Mouse (Mus musculus) intestine, embryonic 16.5 days (tissue): ENCODE results near the gene Gzmk. TPM values are rescaled to one million over a fixed set of nuclear protein-coding genes. Genes with fewer than 3 reads are reported as not detected.
"Not testable (repeated sequence)": the region's sequence is repeated elsewhere in the genome, so short reads cannot be mapped to it uniquely, and the experiment has no call there.

Source experiments
- ATAC-seq: fragments of 200-750 bp; cut with Nextera tagmentation; 2 replicates; pipeline ENCODE4 v1.8.0; 2017; ENCODE audit warnings: moderate TSS enrichment, moderate library complexity
- H3K27ac ChIP-seq: fragments of 300-500 bp; sonication (generic); 2 replicates; pipeline ENCODE4 v1.5.1; 2014; ENCODE audit warnings: mild to moderate bottlenecking, low read length
- H3K27me3 ChIP-seq: fragments of 300-500 bp; sonication (generic); replicated peaks from 2 replicates; pipeline ENCODE4 v1.6.1; 2014; ENCODE audit warnings: low read length, control low read depth, mixed read lengths; ENCODE audit not compliant: control insufficient read depth, insufficient read depth
- H3K36me3 ChIP-seq: fragments of 300-500 bp; sonication (generic); 2 replicates; pipeline ENCODE4 v1.6.1; 2014; ENCODE audit warnings: low read length, control low read depth; ENCODE audit not compliant: control insufficient read depth, insufficient read depth
- H3K4me1 ChIP-seq: fragments of 300-500 bp; sonication (generic); 2 replicates; pipeline ENCODE4 v1.6.1; 2014; ENCODE audit warnings: low read length, control low read depth, mixed read lengths; ENCODE audit not compliant: control insufficient read depth, insufficient read depth
- H3K4me2 ChIP-seq: fragments of 300-500 bp; sonication (generic); 2 replicates; pipeline ENCODE4 v1.6.1; 2014; ENCODE audit warnings: low read depth, low read length, control low read depth
- H3K4me3 ChIP-seq: fragments of 300-500 bp; sonication (generic); 2 replicates; pipeline ENCODE4 v1.5.1; 2014; ENCODE audit warnings: mild to moderate bottlenecking, low read length
- H3K9ac ChIP-seq: fragments of 300-500 bp; sonication (generic); 2 replicates; pipeline ENCODE4 v1.6.1; 2014; ENCODE audit warnings: low read depth, low read length
- H3K9me3 ChIP-seq: fragments of 300-500 bp; sonication (generic); 2 replicates; pipeline ENCODE4 v1.6.1; 2016; ENCODE audit warnings: low read length, control low read depth; ENCODE audit not compliant: control insufficient read depth
- WGBS: fragments of 180-500 bp; shearing (Covaris S2); extraction: QIAGEN DNeasy Blood & Tissue Kit; methylation state at CpG from one replicate; pipeline ENCODE4 v1.1.7; 2014; 5-methylcytosine and 5-hydroxymethylcytosine counted together
- polyA plus RNA-seq: library from polyadenylated mRNA; unstranded; fragments of >200 nt; fragmentation: Nextera tagmentation; extraction: Ambion mirVana; gene quantifications from 2 replicates; pipeline ENCODE4 v1.2.1, GENCODE M21; 2015

The Gzmk gene
- polyA plus RNA-seq, 1 experiment from 2014 or later, result not detected

DNA sequence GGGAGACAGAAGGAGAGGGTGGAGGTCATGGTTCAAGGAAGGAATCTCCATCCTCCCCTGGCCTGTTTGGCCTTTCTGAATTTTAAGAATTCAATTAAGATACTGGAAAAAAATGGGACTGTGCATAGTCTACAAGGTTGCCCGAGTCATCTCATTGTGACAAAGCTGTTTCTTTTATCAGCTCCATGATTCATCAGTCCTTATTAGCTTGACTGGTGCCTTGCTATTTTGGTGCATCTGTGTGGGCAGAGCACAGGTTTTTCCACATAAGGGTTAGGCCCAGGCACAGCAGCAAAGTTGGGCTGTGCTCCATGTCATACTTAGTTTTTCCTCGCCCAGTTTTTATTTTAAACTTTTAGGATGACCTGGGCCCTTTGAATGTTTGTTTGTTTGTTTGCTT lies 31.1 kb upstream of the Gzmk start:
- Histone ChIP-seq H3K36me3 (no peaks in the 10 kb centered on the region), H3K4me1 (no peaks in the 10 kb centered on the region), H3K9ac (no peak overlapping the region), H3K9me3 (no peaks in the 10 kb centered on the region), H3K4me3 (no peak overlapping the region), H3K27ac (no peak overlapping the region), H3K4me2 (no peak overlapping the region), H3K27me3 (no peaks in the 10 kb centered on the region)
- 92% methylated on average over 2 of the region's 2 CpGs for WGBS
- ATAC-seq, result no peak

DNA sequence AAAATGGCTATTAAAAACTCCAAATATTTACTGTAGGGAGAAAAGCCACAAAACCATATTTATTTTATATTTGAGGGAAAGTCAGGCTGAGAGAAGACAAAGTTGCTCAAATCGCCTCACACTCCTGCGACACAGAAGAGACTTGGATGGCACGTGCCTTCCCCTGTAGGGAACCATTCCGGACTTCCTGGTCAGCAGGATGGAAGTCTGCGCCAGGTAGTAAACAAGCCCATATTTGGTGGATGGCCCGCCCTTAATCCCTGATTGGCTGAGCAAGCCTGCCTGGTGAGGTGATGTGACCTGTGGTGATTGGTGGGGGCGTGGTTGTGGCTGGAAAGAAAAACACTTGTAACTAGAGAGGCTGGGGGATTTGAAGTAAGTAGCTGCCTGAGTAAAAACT lies 26.9 kb upstream of the Gzmk start:
- H3K36me3 ChIP-seq, H3K27ac ChIP-seq, H3K4me2 ChIP-seq, ATAC-seq, H3K4me3 ChIP-seq, H3K9ac ChIP-seq, H3K4me1 ChIP-seq, H3K27me3 ChIP-seq, H3K9me3 ChIP-seq: not testable (repeated sequence)
- 76% methylated on average over 7 of the region's 7 CpGs for WGBS

DNA sequence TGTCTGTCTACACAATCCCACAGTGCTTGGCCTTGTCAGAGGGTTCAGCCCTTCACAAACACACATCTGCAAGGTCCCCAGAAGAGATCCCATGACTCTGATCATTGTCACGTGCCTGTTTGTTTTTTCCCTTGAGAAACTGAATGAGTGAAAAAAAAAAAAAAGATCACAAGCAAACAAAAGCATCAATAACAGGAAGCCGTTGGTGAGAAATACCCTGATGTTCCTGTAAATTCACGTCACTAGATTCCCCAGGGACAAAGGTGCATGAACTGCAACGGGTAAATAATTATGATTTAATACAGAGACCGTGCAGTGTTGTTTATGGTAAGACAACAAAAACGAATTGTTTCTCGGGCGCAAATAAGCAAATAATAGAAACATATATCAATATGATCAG lies 19.3 kb upstream of the Gzmk start:
- no peak for ATAC-seq
- Histone ChIP-seq H3K4me1 (no peaks in the 10 kb centered on the region), H3K27me3 (no peaks in the 10 kb centered on the region), H3K9ac (no peak overlapping the region), H3K4me2 (no peak overlapping the region), H3K36me3 (no peaks in the 10 kb centered on the region), H3K4me3 (no peak overlapping the region), H3K9me3 (no peaks in the 10 kb centered on the region), H3K27ac (no peak overlapping the region)
- WGBS, result 69% methylated on average over 8 of the region's 8 CpGs

DNA sequence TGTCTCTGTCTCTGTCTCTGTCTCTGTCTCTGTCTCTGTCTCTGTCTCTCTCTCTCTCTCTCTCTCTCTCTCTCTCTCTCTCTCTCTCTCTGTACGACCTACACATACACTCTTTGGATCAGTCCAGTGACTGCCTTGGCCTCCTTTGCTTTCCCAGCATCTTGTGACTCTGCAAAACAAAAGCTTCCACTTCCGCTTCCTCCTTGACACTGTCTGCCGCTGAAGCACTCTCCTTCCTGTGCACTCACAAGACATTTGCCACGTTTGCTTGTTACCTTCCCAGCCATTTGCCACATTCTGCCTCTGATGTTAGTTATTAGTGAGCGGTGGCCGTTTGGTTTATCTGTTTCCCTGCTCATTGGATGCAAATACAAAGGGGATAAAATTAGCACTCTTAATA lies 16.4 kb upstream of the Gzmk start:
- no peak for ATAC-seq
- Histone ChIP-seq H3K36me3 (no peaks in the 10 kb centered on the region), H3K9me3 (no peaks in the 10 kb centered on the region), H3K27me3 (no peaks in the 10 kb centered on the region), H3K4me3 (no peak overlapping the region), H3K27ac (no peak overlapping the region), H3K4me1 (no peaks in the 10 kb centered on the region), H3K9ac (no peak overlapping the region), H3K4me2 (no peak overlapping the region)
- 56% methylated on average over 6 of the region's 6 CpGs for WGBS

DNA sequence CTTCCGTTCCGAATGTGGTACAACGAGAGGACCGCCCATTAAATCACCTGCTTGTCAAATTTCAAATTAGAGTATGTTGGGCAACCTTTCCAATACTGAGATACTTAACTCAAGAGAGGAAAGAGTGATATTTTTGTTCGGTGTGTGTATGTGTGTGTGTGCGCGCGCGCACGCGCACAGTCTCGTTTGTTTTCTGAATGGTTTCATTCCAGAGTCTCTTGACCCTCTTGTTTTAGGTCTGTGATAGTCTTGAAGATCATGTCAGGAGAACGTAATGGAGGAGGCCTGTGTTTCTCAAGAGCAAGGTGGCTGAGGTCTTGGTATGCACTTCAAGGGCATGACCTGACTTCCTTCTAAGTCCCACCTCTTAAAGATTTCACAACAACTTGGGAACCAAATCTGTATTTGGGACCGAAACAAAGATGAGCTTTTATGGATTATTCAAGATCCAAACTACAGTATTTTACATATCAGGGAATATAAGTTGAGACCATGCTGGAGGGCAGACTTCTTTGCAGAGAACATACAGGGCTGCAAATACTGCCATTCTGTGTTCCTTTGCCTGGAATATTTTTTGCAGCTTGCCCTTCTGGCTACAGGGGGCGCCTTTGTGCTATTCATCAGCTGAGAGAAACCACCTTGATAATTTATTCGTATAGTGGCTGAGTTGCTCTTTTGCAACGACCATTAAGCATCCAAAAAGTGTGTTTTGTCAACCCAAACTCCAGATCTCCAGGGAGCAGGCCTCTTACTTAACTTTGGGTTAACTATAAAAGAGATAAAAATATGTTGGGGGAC lies 2.2 kb upstream of the Gzmk start:
- peaks cover 3% of the 10 kb centered on the region; the same call in 1 of the 2 replicates for H3K4me1 ChIP-seq
- H3K4me2 ChIP-seq, result no peak overlapping the region
- no peaks in the 10 kb centered on the region for H3K9me3 ChIP-seq
- no peak overlapping the region for H3K4me3 ChIP-seq
- no peak overlapping the region for H3K27ac ChIP-seq
- no peaks in the 10 kb centered on the region for H3K27me3 ChIP-seq
- ATAC-seq, result no peak
- H3K9ac ChIP-seq, result no peak overlapping the region
- WGBS, result 87% methylated on average over 17 of the region's 17 CpGs
- no peaks in the 10 kb centered on the region for H3K36me3 ChIP-seq

DNA sequence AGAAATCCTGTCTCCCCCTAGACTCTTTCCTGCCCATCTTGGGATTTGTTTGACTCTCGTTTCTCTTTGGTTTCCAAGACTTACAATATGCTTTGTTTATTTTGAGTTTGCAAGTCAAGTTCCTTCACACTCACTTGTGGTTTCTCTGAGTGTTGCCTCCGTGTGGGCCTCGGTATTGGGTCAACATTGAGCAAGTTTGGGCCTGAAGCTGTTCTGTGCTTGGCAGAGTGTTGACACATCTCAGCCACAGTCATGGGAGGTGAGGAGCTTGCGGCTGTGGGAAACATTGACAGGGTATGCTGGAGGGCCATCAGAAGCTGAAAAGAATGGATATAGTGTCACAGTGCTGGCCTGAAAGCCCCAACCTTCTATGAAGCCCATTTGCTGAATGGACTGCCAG lies 1.4 kb upstream of the Gzmk start:
- no peak for ATAC-seq
- Histone ChIP-seq H3K4me2 (no peak overlapping the region), H3K4me1 (peaks cover 3% of the 10 kb centered on the region; the same call in 1 of the 2 replicates), H3K27me3 (no peaks in the 10 kb centered on the region), H3K27ac (no peak overlapping the region), H3K4me3 (no peak overlapping the region), H3K9me3 (no peaks in the 10 kb centered on the region), H3K36me3 (no peaks in the 10 kb centered on the region), H3K9ac (no peak overlapping the region)
- 67% methylated on average over 4 of the region's 4 CpGs for WGBS

DNA sequence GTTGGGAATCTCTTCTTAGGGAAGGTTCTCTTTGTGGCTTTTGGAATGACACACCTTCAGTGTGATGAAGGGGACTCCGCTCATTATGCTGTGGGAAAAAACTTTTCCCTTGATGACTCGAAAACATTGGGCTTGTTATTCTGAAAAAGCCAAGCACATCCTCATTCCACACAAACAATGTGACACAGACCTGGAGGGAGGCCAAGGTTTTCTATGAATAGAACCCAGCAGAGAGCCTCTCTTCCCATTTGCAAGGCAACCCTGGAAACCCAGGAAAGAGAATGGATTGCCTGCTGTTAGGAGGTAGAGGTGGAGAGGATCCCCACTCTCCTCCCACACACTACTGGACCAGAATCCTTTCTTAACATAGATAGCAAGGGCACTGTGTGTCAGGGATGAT lies 1.6 kb downstream of the Gzmk start:
- Histone ChIP-seq H3K27me3 (no peaks in the 10 kb centered on the region), H3K4me2 (peak overlapping the region; percentile 22; the same call in 1 of the 2 replicates), H3K4me1 (peaks cover 3% of the 10 kb centered on the region; the same call in 1 of the 2 replicates), H3K9ac (no peak overlapping the region), H3K4me3 (no peak overlapping the region), H3K27ac (no peak overlapping the region), H3K36me3 (no peaks in the 10 kb centered on the region), H3K9me3 (no peaks in the 10 kb centered on the region)
- ATAC-seq, result no peak
- WGBS, result 27% methylated on average over 2 of the region's 2 CpGs

DNA sequence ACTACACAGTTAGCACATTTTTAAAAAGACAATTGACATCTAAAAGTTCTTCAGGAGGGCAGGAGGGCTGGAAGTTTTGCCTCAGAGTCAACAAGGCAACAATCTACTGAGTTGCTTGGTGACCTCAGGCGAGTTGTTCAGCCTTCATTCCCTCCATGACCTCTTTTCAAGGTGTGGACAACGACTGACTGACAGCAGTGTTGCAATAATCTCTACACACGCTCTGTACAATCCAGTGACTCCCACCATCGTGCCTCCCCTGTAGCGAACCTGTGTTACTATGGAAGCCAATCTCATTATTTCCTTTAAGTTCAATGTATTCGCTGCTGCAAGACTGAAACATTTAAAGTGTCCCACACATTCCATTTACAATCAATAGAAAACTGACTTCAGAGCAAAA lies 3.9 kb downstream of the Gzmk start:
- ATAC-seq, result no peak
- 66% methylated on average over 6 of the region's 6 CpGs for WGBS
- Histone ChIP-seq H3K9me3 (no peaks in the 10 kb centered on the region), H3K4me2 (no peak overlapping the region), H3K9ac (no peak overlapping the region), H3K4me1 (peaks cover 3% of the 10 kb centered on the region; the same call in 1 of the 2 replicates), H3K4me3 (no peak overlapping the region), H3K36me3 (no peaks in the 10 kb centered on the region), H3K27me3 (no peaks in the 10 kb centered on the region), H3K27ac (no peak overlapping the region)

DNA sequence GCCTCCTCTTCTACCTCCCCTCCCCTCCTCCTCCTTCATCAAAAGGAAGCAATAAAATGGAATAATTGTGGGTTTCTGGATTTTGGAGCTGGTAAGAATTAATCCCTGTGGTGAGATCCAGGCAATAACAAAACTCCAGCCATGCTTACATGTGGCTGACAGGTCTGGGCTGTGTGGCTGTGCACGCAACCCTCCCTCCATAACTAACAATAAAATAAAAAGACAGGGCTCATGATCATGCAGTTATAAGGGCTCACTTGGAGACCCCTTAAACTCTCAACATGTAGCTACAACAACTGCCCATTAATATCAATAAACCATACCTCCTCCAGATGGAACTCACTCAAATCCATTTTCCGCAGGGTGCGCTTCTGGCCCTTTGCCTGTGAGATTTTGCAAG lies 11.8 kb downstream of the Gzmk start:
- no peaks in the 10 kb centered on the region for H3K36me3 ChIP-seq
- no peak overlapping the region for H3K9ac ChIP-seq
- ATAC-seq, result no peak
- H3K27me3 ChIP-seq, result peaks cover 4% of the 10 kb centered on the region; the same call in 1 of the 2 replicates
- H3K27ac ChIP-seq, result no peak overlapping the region
- H3K4me2 ChIP-seq, result no peak overlapping the region
- 84% methylated on average over 3 of the region's 3 CpGs for WGBS
- H3K4me1 ChIP-seq, result no peaks in the 10 kb centered on the region
- no peak overlapping the region for H3K4me3 ChIP-seq
- H3K9me3 ChIP-seq, result no peaks in the 10 kb centered on the region

DNA sequence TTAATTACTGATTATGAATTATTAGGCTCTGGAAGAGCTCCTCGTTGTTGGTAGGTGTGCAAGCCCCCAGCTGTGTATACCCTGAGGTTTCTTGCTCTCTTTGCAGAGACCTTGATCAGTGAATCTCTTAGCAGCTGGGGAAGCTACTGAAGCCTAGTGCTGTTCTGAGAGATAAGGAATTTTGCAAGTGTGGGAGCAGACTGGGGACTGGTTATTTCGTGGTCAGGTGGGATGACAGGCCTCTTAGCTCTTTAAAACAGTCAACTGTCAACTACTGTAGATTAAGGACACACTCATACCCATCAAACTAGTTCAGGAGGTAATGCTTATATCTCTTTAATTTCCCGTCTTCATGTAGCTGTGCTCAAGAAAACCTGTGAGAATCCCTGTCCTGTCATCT lies 13.3 kb downstream of the Gzmk start:
- H3K9ac ChIP-seq, result no peak overlapping the region

More for the DNA sequence above, 13.3 kb downstream of the Gzmk start:
- Histone ChIP-seq H3K4me3 (no peak overlapping the region), H3K36me3 (no peaks in the 10 kb centered on the region), H3K27ac (no peak overlapping the region), H3K4me1 (no peaks in the 10 kb centered on the region), H3K27me3 (peaks cover 4% of the 10 kb centered on the region; the same call in 1 of the 2 replicates), H3K4me2 (no peak overlapping the region), H3K9me3 (no peaks in the 10 kb centered on the region)
- WGBS, result 65% methylated on average over 3 of the region's 3 CpGs
- ATAC-seq, result no peak
